Mouse (Mus musculus): ENCODE data around the gene Spink2. TPM values are rescaled to one million over a fixed set of nuclear protein-coding genes. Genes with fewer than 3 reads are reported as not detected.
"Not testable (repeated sequence)": the region's sequence is repeated elsewhere in the genome, so short reads cannot be mapped to it uniquely, and the experiment has no call there.

Spink2 gene
- under 1 TPM; 0.81 to 0.96 TPM for total RNA-seq (2021)
- long read RNA-seq, experiment 1, partial matches to known transcripts, result 0 of 1 reads
- long read RNA-seq, experiment 1, other reads (novel, unspliced or antisense), result 0 of 1 reads
- long read RNA-seq, experiment 2, result 0 reads

DNA sequence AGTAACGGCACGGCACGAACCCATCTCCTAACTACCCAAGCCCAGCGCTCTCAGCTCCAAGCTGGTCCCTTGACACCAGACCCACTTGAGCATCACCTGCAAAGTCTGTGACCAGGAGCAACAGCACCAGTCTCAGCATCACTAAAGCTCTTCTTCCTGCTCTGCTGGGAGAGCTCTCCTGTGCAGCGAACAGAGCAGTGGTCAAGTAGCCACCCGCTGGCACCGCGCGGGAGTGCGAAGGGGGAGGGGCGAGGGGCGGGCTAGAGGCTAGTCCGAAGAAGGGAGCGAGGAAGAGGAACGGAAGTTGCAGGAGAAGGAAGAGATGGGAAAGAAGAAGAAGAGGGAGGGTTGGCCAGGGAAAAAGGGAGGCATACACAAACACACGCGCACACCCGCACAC lies at the start of gene Spink2:
Spink2 (minus strand) TSS at position 236 of the 400 bp plus-strand sequence.
- DNase-seq, result peak; percentile 66

- DNase-seq, result no peak
Observed at GRCm38 (mm10) chr5:77260141-77260540, 48.9 kb upstream of the Spink2 start.

GRCm38 (mm10) chr5:77259315-77259714 lies 48.0 kb upstream of the Spink2 start:
- no peak for DNase-seq

- no peak for DNase-seq
Observed at GRCm38 (mm10) chr5:77257603-77258002, 46.3 kb upstream of the Spink2 start.

DNA sequence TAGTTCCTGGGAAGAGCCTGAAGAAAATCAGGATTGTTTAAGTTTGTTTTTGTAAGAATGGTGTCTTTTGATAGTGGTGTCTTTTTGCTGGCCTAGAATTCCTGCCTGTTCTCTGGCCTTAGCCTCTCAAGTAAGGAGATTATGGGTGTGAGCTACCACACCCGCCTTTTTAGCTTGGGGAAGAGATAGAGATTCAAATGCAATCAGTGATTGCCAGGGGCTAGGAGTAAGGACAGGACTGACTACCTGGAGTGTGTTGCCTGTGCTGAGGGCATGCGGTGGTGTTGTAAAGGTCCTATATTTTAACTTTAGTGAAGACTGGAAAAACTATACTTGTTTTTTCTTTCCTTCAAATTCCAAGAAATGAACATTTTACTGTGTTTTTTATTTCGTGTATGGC lies 43.1 kb upstream of the Spink2 start:
- no peak for DNase-seq

DNA sequence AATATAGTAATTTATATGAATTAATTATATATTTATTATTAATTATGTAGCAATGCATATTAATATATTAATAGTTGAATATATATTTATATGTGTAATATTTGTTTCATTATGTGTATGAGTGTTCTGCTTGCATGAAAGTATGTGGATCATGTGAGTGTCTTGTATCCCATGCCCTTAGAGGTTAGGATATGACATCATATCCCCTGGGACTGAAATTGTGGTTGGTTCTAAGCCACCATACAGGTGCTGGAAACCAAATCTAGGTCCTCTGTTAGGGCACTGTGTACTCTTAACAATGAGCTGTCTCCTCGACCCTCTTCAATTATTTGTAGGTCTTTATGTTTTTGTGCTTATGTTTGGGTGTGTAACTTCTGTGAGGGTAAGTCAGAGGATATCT lies 41.9 kb upstream of the Spink2 start:
- no peak for DNase-seq

GRCm38 (mm10) chr5:77252115-77252827 lies 41.0 kb upstream of the Spink2 start:
- DNase-seq, result no peak

GRCm38 (mm10) chr5:77251656-77252055 lies 40.4 kb upstream of the Spink2 start:
- DNase-seq, result no peak

- DNase-seq, result no peak
Observed at GRCm38 (mm10) chr5:77250083-77250482, 38.8 kb upstream of the Spink2 start.

DNA sequence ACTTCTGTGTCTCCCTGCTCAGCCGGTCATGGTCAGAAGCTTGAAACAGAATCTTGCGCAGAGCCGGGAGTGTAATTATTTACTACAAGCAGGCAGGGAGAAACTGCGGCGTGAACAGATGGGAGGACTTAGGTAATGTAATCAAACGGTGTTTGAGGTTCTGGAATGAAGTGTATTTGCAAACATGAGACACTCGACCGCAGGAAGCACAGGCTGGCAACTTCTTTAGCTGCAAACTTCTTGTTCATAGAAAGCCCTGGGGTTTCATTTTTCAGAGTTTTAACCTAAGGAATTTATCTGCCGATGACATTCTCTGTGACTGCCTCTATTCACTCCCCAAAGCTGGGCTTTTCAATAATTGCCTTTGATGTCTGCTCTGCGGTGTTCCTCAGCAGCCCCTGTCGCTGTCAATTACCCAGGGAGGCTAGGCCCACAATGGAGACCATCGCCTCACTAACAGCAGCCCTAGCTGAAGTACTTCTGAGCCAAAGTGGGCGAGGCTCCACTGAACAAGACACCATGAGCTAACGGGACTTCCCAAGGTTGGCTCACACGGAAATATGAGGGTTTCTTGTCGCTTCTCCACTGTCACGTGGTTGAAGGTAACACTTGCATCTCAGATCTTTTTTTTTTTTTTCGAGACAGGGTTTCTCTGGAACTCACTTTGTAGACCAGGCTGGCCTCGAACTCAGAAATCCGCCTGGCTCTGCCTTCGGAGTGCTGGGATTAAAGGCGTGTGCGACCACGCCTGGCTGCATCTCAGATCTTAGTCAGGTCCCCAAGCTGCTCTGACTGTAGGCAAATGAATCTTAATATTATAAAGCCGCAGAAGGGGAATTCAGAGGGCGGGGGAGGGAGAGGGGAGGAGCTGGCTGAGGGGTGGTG lies 34.8 kb upstream of the Spink2 start:
- peak; percentile 21 for DNase-seq

GRCm38 (mm10) chr5:77245463-77245786 lies 34.2 kb upstream of the Spink2 start:
- DNase-seq, result no peak

DNA sequence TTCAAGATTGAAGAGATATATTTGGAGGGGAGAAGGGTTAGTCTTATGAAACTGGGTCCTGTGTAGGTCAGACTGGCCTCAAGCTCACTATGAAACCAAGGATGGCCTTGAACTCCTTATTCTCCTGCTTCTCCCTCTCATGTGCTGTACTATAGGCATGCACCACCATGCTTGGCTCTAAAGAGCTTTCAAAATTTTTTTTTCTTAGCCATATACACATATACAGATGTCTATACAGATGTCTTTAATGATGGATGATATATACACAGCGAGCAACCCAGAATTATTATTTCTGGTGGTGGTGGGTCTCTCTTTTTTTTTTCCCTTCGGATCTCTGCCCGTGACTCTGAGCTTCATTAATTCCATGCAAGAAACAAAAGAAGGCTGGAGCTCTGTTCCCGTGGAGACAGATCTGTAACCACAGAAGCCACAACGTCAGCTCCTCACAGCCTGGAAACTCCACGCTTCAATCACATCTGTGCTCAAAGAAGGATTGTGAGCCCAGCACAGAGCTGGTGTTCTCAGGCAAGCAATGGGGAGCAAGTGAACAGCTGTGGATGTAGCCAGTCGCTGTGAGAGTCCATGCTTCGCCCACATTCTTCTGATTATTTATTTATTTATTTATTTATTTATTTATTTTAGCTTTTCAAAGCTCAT lies 33.2 kb upstream of the Spink2 start:
- DNase-seq, result no peak

- DNase-seq, result no peak
Observed at GRCm38 (mm10) chr5:77237104-77237503, 25.8 kb upstream of the Spink2 start.

DNA sequence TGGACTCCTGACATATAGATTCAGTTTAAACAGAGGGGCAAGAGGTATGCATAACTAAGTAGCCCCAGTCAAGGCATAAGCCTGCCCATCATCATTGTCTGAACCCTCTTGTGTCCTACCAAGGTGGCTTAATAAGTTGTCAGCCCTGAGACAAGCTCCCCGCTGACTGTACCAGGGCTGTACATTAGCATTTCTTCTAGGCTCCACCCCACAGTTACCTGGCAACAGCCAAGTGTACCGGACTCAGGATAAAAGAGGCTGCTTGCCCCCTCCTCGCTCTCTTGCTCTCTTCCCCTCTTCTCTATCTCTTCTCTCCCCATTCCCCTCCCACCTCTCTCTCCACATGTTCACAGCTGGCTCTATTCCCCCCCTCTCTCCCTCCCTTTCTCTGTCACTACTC lies 23.6 kb upstream of the Spink2 start:
- no peak for DNase-seq

DNA sequence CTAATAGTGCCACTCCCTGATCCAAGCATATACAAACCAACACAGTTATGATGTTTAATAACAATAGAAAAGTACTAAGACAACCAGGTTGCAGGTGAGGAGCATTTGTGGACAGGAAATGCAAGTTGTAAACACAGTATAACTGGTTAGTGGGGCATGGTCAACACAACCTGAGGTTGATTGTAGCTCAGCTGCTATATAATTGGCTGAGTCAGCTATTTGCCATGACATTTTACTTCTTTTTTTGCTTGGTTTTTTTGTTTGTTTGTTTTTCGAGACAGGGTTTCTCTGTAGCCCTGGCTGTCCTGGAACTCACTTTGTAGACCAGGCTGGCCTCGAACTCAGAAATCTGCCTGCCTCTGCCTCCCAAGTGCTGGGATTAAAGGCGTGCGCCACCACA lies 20.6 kb upstream of the Spink2 start:
- DNase-seq, result not testable (repeated sequence)

DNA sequence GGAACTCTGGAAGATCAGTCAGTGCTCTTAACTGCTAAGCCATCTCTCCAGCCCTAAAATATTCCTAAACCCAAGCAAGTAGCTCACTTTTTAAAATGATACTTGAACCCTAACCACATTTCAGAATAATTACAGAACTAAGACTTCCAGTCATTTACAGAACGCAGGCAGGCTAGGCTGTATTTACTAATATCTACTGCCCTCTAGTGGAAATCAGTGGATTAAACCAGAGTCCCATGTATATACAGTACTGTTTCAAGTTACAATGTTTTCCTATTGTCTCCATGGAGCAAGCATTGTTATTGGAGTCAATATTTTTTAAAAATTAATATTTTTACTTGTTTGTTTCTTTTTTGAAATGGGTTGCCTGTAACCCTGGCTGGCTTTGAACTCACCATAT lies 17.7 kb upstream of the Spink2 start:
- no peak for DNase-seq

DNA sequence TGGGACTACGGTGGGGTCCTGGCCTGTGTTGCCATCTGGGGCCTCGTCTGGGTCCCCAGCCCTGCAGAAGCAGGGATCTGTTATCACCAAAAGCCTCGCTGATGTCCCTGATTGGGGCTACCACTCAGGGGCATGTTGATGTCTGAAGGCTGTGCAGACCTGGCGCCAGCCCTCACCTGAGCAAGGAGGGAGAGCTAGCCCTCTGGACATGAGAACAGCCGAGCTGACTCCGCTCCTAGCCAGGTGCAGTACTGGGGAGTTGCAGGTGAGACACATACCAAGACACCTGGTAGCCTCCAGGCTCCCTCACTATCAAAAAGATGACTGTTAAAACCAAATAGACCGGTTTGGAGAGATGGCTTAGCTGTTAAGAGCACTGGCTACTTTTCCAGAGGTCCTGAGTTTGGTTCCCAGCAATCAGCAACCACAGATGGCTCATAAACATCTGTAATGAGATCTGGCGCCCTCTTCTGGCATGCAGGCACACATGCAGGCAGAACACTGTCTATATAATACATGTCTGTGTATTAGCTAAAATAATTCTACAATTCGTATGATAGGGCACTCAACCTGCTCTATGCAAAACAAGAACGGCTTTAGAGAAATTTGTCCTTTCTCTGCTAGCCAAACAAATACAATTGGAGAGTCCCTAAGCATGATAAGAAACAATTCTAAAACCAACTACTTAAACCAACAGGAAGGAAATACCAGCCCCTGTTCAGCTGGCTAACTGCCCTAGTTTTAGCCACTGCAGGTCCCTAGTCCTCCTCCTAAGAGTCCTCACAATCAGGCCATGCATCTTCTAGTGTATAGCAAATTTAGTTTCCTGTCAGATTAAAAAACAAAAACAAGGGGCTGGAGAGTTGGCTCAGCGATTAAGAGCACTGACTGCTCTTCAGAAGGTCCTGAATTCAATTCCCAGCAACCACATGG lies 12.0 kb upstream of the Spink2 start:
- no peak for DNase-seq

GRCm38 (mm10) chr5:77217724-77218123 lies 6.5 kb upstream of the Spink2 start:
- no peak for DNase-seq

DNA sequence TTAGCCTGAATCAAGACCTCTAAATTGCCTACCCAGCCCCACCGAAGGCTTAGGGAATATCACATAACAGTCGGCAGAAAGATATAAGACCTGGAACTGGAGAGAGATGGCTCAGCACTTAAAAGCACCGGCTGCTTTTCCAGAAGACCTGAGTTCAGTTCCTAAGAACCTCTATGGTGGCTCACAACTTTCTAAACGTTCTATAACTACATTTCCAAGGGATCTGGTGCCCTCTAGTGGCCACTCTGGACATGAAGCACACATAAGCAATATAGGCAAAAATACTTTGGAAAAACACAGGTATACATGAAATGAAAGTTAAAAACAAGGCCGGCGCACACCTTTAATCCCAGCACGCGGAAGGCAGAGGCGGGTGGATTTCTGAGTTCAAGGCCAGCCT lies 5.9 kb upstream of the Spink2 start:
- peak; percentile 75 for DNase-seq

- DNase-seq, result no peak
Observed at GRCm38 (mm10) chr5:77206134-77206533, 5.1 kb downstream of the Spink2 start.

GRCm38 (mm10) chr5:77202238-77202637 lies 9.0 kb downstream of the Spink2 start:
- no peak for DNase-seq

GRCm38 (mm10) chr5:77200695-77201094 lies 10.6 kb downstream of the Spink2 start:
- no peak for DNase-seq

Data from gastrocnemius, postnatal 10 days (tissue).